Mouse (Mus musculus) WW6 (cell line): Measurements from ENCODE around the gene Tssk6.

Experiments
- DNase-seq: peaks from one replicate; pipeline ENCODE4 v3.0.0-alpha.2; 2013; ENCODE audit warnings: low read depth, low spot score

The Tssk6 gene

GRCm38 (mm10) chr8:69884141-69884540 lies 17.8 kb upstream of the Tssk6 start:
- DNase-seq: no peak

- no peak for DNase-seq
Observed at GRCm38 (mm10) chr8:69887289-69888243, 14.4 kb upstream of the Tssk6 start, which contains the start of gene Cilp2. Gene Cilp2, minus strand, starts transcription at chr8:69887687.

- no peak for DNase-seq
Observed at GRCm38 (mm10) chr8:69888244-69888866, 13.6 kb upstream of the Tssk6 start.

- no peak for DNase-seq
Observed at GRCm38 (mm10) chr8:69888902-69889301, 13.1 kb upstream of the Tssk6 start.

GRCm38 (mm10) chr8:69890813-69891241 lies 11.2 kb upstream of the Tssk6 start:
- no peak for DNase-seq

GRCm38 (mm10) chr8:69893863-69894262 lies 8.1 kb upstream of the Tssk6 start:
- no peak for DNase-seq

- no peak for DNase-seq
Observed at GRCm38 (mm10) chr8:69894836-69895332, 7.1 kb upstream of the Tssk6 start.

- DNase-seq: no peak
Observed at GRCm38 (mm10) chr8:69895772-69896451, 6.1 kb upstream of the Tssk6 start.

GRCm38 (mm10) chr8:69897857-69898256 lies 4.1 kb upstream of the Tssk6 start:
- DNase-seq: no peak

- no peak for DNase-seq
Observed at GRCm38 (mm10) chr8:69899876-69900275, 2.1 kb upstream of the Tssk6 start.

GRCm38 (mm10) chr8:69900895-69901451 lies 1.0 kb upstream of the Tssk6 start:
- no peak for DNase-seq

- DNase-seq: peak; percentile 99
Observed at GRCm38 (mm10) chr8:69901484-69902162, 361 bp upstream of the Tssk6 start.

- peak; percentile 100 for DNase-seq
Observed at GRCm38 (mm10) chr8:69903063-69903542, 1.1 kb downstream of the Tssk6 start.

GRCm38 (mm10) chr8:69904096-69904495 lies 2.1 kb downstream of the Tssk6 start:
- DNase-seq: no peak

- no peak for DNase-seq
Observed at GRCm38 (mm10) chr8:69906260-69906659, 4.3 kb downstream of the Tssk6 start.

GRCm38 (mm10) chr8:69907106-69907505 lies 5.1 kb downstream of the Tssk6 start:
- DNase-seq: no peak

- no peak for DNase-seq
Observed at GRCm38 (mm10) chr8:69911917-69912316, 9.9 kb downstream of the Tssk6 start.

GRCm38 (mm10) chr8:69912478-69913074 lies 10.6 kb downstream of the Tssk6 start:
- DNase-seq: no peak

- no peak for DNase-seq
Observed at GRCm38 (mm10) chr8:69914526-69914925, 12.5 kb downstream of the Tssk6 start.

GRCm38 (mm10) chr8:69915748-69916147 lies 13.8 kb downstream of the Tssk6 start:
- no peak for DNase-seq
